Mouse (Mus musculus): ENCODE measurements around the gene Tmem56. TPM values are rescaled to one million over a fixed set of nuclear protein-coding genes. Genes with fewer than 3 reads are reported as not detected.
A peak's percentile ranks its signal among the peaks of the same experiment; 100 is the strongest.

Gene Tmem56
- polyA plus RNA-seq, 1 experiment from 2014 or later, result 1.7 TPM

GRCm38 (mm10) chr3:121315498-121315897, 32.6 kb upstream of the Tmem56 start:
- no peak for TF ChIP-seq CTCF (IDR thresholded peaks at IDR 0.05; ENCODE audit: low read depth)
- ATAC-seq (replicated peaks; ENCODE audit: low FRiP score, low read depth), result no peak

GRCm38 (mm10) chr3:121314149-121314548, 31.3 kb upstream of the Tmem56 start:
- Histone ChIP-seq H3K9me3 (replicated peaks; ENCODE audit: low read length) (no peaks in the 10 kb centered on the region), H3K9ac (ENCODE audit: low read depth, low read length) (no peak overlapping the region), H3K27me3 (ENCODE audit: insufficient read depth, low read length) (no peaks in the 10 kb centered on the region), H3K4me3 (replicated peaks; ENCODE audit: low read depth, low read length) (no peak overlapping the region), H3K4me1 (replicated peaks; ENCODE audit: insufficient read depth, low read length) (no peaks in the 10 kb centered on the region), H3K4me2 (ENCODE audit: low read length) (no peak overlapping the region), H3K27ac (no peak overlapping the region), H3K36me3 (ENCODE audit: insufficient read depth, low read length) (no peaks in the 10 kb centered on the region)
- no peak for ATAC-seq (replicated peaks; ENCODE audit: low FRiP score, low read depth)
- no peak for TF ChIP-seq CTCF (IDR thresholded peaks at IDR 0.05; ENCODE audit: low read depth)
- no peak for DNase-seq (ENCODE audit: low spot score)
- 67% methylated on average over 6 of the region's 6 CpGs for WGBS

More at GRCm38 (mm10) chr3:121315498-121315897, 32.6 kb upstream of the Tmem56 start:
- DNase-seq (ENCODE audit: low spot score), result no peak
- 91% methylated on average over 7 of the region's 7 CpGs for WGBS
- Histone ChIP-seq H3K4me3 (replicated peaks; ENCODE audit: low read depth, low read length) (no peak overlapping the region), H3K9me3 (replicated peaks; ENCODE audit: low read length) (no peaks in the 10 kb centered on the region), H3K4me2 (ENCODE audit: low read length) (no peak overlapping the region), H3K9ac (ENCODE audit: low read depth, low read length) (no peak overlapping the region), H3K27me3 (ENCODE audit: insufficient read depth, low read length) (no peaks in the 10 kb centered on the region), H3K36me3 (ENCODE audit: insufficient read depth, low read length) (no peaks in the 10 kb centered on the region), H3K27ac (no peak overlapping the region), H3K4me1 (replicated peaks; ENCODE audit: insufficient read depth, low read length) (no peaks in the 10 kb centered on the region)

- Histone ChIP-seq H3K4me3 (replicated peaks; ENCODE audit: low read depth, low read length) (no peak overlapping the region), H3K9ac (ENCODE audit: low read depth, low read length) (no peak overlapping the region), H3K9me3 (replicated peaks; ENCODE audit: low read length) (no peaks in the 10 kb centered on the region), H3K4me2 (ENCODE audit: low read length) (no peak overlapping the region), H3K27me3 (ENCODE audit: insufficient read depth, low read length) (no peaks in the 10 kb centered on the region), H3K27ac (no peak overlapping the region), H3K36me3 (ENCODE audit: insufficient read depth, low read length) (no peaks in the 10 kb centered on the region), H3K4me1 (replicated peaks; ENCODE audit: insufficient read depth, low read length) (no peaks in the 10 kb centered on the region)
- WGBS, result 42% methylated on average over 9 of the region's 9 CpGs
- DNase-seq (ENCODE audit: low spot score) (no peak), ATAC-seq (replicated peaks; ENCODE audit: low FRiP score, low read depth) (peak; percentile 23)
- no peak for TF ChIP-seq CTCF (IDR thresholded peaks at IDR 0.05; ENCODE audit: low read depth)
Measured at GRCm38 (mm10) chr3:121312979-121313378, 30.1 kb upstream of the Tmem56 start.

GRCm38 (mm10) chr3:121312426-121312825, 29.5 kb upstream of the Tmem56 start:
- 73% methylated on average over 6 of the region's 6 CpGs for WGBS
- TF ChIP-seq CTCF (IDR thresholded peaks at IDR 0.05; ENCODE audit: low read depth), result no peak
- Histone ChIP-seq H3K27me3 (ENCODE audit: insufficient read depth, low read length) (no peaks in the 10 kb centered on the region), H3K4me3 (replicated peaks; ENCODE audit: low read depth, low read length) (no peak overlapping the region), H3K9ac (ENCODE audit: low read depth, low read length) (no peak overlapping the region), H3K9me3 (replicated peaks; ENCODE audit: low read length) (no peaks in the 10 kb centered on the region), H3K27ac (no peak overlapping the region), H3K36me3 (ENCODE audit: insufficient read depth, low read length) (no peaks in the 10 kb centered on the region), H3K4me2 (ENCODE audit: low read length) (no peak overlapping the region), H3K4me1 (replicated peaks; ENCODE audit: insufficient read depth, low read length) (no peaks in the 10 kb centered on the region)
- ATAC-seq (replicated peaks; ENCODE audit: low FRiP score, low read depth) (no peak), DNase-seq (ENCODE audit: low spot score) (no peak)

GRCm38 (mm10) chr3:121309896-121310714, 27.2 kb upstream of the Tmem56 start:
- no peak for ATAC-seq (replicated peaks; ENCODE audit: low FRiP score, low read depth)
- H3K4me1 ChIP-seq (replicated peaks; ENCODE audit: insufficient read depth, low read length), result no peaks in the 10 kb centered on the region

GRCm38 (mm10) chr3:121309429-121309828, 26.5 kb upstream of the Tmem56 start:
- no peak overlapping the region for H3K4me3 ChIP-seq (replicated peaks; ENCODE audit: low read depth, low read length)
- 78% methylated on average over 4 of the region's 4 CpGs for WGBS
- DNase-seq (ENCODE audit: low spot score), result no peak

More at GRCm38 (mm10) chr3:121309896-121310714, 27.2 kb upstream of the Tmem56 start:
- Histone ChIP-seq H3K36me3 (ENCODE audit: insufficient read depth, low read length) (no peaks in the 10 kb centered on the region), H3K27me3 (ENCODE audit: insufficient read depth, low read length) (no peaks in the 10 kb centered on the region), H3K9me3 (replicated peaks; ENCODE audit: low read length) (no peaks in the 10 kb centered on the region), H3K4me3 (replicated peaks; ENCODE audit: low read depth, low read length) (no peak overlapping the region), H3K9ac (ENCODE audit: low read depth, low read length) (no peak overlapping the region), H3K4me2 (ENCODE audit: low read length) (no peak overlapping the region), H3K27ac (no peak overlapping the region)
- WGBS, result 88% methylated on average over 16 of the region's 16 CpGs
- DNase-seq (ENCODE audit: low spot score), result peak; percentile 77
- TF ChIP-seq CTCF (IDR thresholded peaks at IDR 0.05; ENCODE audit: low read depth), result peak; percentile 72

More at GRCm38 (mm10) chr3:121309429-121309828, 26.5 kb upstream of the Tmem56 start:
- Histone ChIP-seq H3K27me3 (ENCODE audit: insufficient read depth, low read length) (no peaks in the 10 kb centered on the region), H3K36me3 (ENCODE audit: insufficient read depth, low read length) (no peaks in the 10 kb centered on the region), H3K27ac (no peak overlapping the region), H3K4me2 (ENCODE audit: low read length) (no peak overlapping the region), H3K9ac (ENCODE audit: low read depth, low read length) (no peak overlapping the region), H3K9me3 (replicated peaks; ENCODE audit: low read length) (no peaks in the 10 kb centered on the region), H3K4me1 (replicated peaks; ENCODE audit: insufficient read depth, low read length) (no peaks in the 10 kb centered on the region)
- no peak for ATAC-seq (replicated peaks; ENCODE audit: low FRiP score, low read depth)
- no peak for TF ChIP-seq CTCF (IDR thresholded peaks at IDR 0.05; ENCODE audit: low read depth)

All from kidney, postnatal 0 days (tissue).